Mouse (Mus musculus) stomach, postnatal 0 days (tissue): Measurements from ENCODE around the gene Timm29.

Experiments
- CTCF ChIP-seq: IDR thresholded peaks from 2 replicates; pipeline ENCODE4 v1.5.1; 2016; ENCODE audit warnings: antibody characterized with exemption, low read depth, mild to moderate bottlenecking, moderate library complexity
- EP300 ChIP-seq: optimal IDR thresholded peaks from 2 replicates; pipeline ENCODE3; 2016; ENCODE audit warnings: antibody characterized with exemption

GRCm38 (mm10) chr9:21557556-21557955 lies 35.0 kb upstream of the Timm29 start:
- no peak for TF ChIP-seq CTCF
- no peak for TF ChIP-seq EP300
